Mouse (Mus musculus) layer of hippocampus, postnatal 14 days (tissue): ENCODE results near the gene Prss44. TPM values are rescaled to one million over a fixed set of nuclear protein-coding genes. Genes with fewer than 3 reads are reported as not detected.

Source experiments
- DNase-seq, 2 experiments: peaks; one replicate each; pipeline ENCODE4 v3.0.0; 2021 to 2022; ENCODE audit warnings: low spot score in 2 of 2, mixed read lengths in 1 of 2
- total RNA-seq, 2 experiments: library from RNA; stranded (reverse); gene quantifications; 2 replicates each; pipeline ENCODE4 v1.2.3; 2021

The Prss44 gene
- total RNA-seq, 2 experiments from 2014 or later = not detected

GRCm38 (mm10) chr9:110826390-110826789, 12.6 kb downstream of the Prss44 start, which contains the start of gene Prss43:
Prss43 (plus strand) TSS chr9:110826690.
- DNase-seq = no peak

GRCm38 (mm10) chr9:110833021-110833420, 19.2 kb downstream of the Prss44 start:
- no peak for DNase-seq

- DNase-seq = no peak
Measured at GRCm38 (mm10) chr9:110834411-110834810, 20.6 kb downstream of the Prss44 start, which contains the start of gene Prss45. Prss45 (plus strand) TSS chr9:110834588.

- no peak for DNase-seq
Measured at GRCm38 (mm10) chr9:110834961-110835360, 21.2 kb downstream of the Prss44 start.

GRCm38 (mm10) chr9:110836112-110836511, 22.3 kb downstream of the Prss44 start:
- DNase-seq = peak; percentile 19 to 49

- DNase-seq = no peak
Measured at GRCm38 (mm10) chr9:110840905-110841304, 27.1 kb downstream of the Prss44 start.

GRCm38 (mm10) chr9:110841438-110841837, 27.6 kb downstream of the Prss44 start:
- DNase-seq = no peak

GRCm38 (mm10) chr9:110844206-110844605, 30.4 kb downstream of the Prss44 start, which contains the start of gene Prss46:
Prss46 (plus strand) TSS chr9:110844506.
- no peak for DNase-seq

GRCm38 (mm10) chr9:110849162-110849561, 35.4 kb downstream of the Prss44 start:
- no peak for DNase-seq

GRCm38 (mm10) chr9:110855903-110856302, 42.1 kb downstream of the Prss44 start:
- DNase-seq = no peak

- DNase-seq = no peak
Measured at GRCm38 (mm10) chr9:110856920-110857319, 43.1 kb downstream of the Prss44 start.

GRCm38 (mm10) chr9:110857781-110858472, 44.1 kb downstream of the Prss44 start, which contains the start of gene Prss50:
Prss50 (plus strand) TSS chr9:110857967.
- DNase-seq = no peak

GRCm38 (mm10) chr9:110858523-110858922, 44.7 kb downstream of the Prss44 start:
- no peak for DNase-seq

GRCm38 (mm10) chr9:110858967-110859596, 45.3 kb downstream of the Prss44 start:
- DNase-seq = no peak

GRCm38 (mm10) chr9:110871030-110871429, 57.2 kb downstream of the Prss44 start:
- peak; percentile 60 to 77 for DNase-seq

Other genes starting within 250 kb of the Prss44 start
- 1 to 10 TPM; 2.1 to 2.6 TPM for gene Nradd, start 189.5 kb upstream of the Prss44 start, total RNA-seq
- 1 to 10 TPM; 7.8 to 9.4 TPM for gene Nbeal2, start 159.8 kb upstream of the Prss44 start, total RNA-seq
- 10 to 100 TPM; 40.1 to 47.1 TPM for gene Ccdc12, start 157.5 kb upstream of the Prss44 start, total RNA-seq
- not detected for gene Myl3, start 72.1 kb upstream of the Prss44 start, total RNA-seq
- gene Pth1r, start 66.8 kb upstream of the Prss44 start, total RNA-seq = 1 to 10 TPM; 5.6 to 6.5 TPM
- gene Prss42, start 15.8 kb upstream of the Prss44 start, total RNA-seq = not detected
- under 1 TPM; 0.21 to 0.55 TPM for gene Prss43, start 12.7 kb downstream of the Prss44 start, total RNA-seq
- gene Prss45, start 20.6 kb downstream of the Prss44 start, total RNA-seq = under 1 TPM; 0.31 to 0.65 TPM
- under 1 TPM in 1 of 2 experiments, not detected in 1; 0.31 TPM for gene Prss46, start 30.5 kb downstream of the Prss44 start, total RNA-seq
- gene Prss50, start 44.0 kb downstream of the Prss44 start, total RNA-seq = under 1 TPM in 1 of 2 experiments, not detected in 1; 0.36 TPM
- gene Als2cl, start 65.9 kb downstream of the Prss44 start, total RNA-seq = 10 to 100 TPM; 11.6 to 13.1 TPM
- gene Tmie, start 66.1 kb downstream of the Prss44 start, total RNA-seq = 1 to 10 TPM; 1.8 to 2.0 TPM
- not detected for gene Fam240a, start 102.9 kb downstream of the Prss44 start, total RNA-seq
- gene Tdgf1, start 132.2 kb downstream of the Prss44 start, total RNA-seq = under 1 TPM; 0.37 to 0.57 TPM
- 1 to 10 TPM; 2.0 to 2.6 TPM for gene Lrrc2, start 137.6 kb downstream of the Prss44 start, total RNA-seq
- gene Rtp3, start 176.6 kb downstream of the Prss44 start, total RNA-seq = under 1 TPM; 0.19 to 0.65 TPM
- under 1 TPM; 0.32 to 0.74 TPM for gene Ltf, start 205.3 kb downstream of the Prss44 start, total RNA-seq
- gene Ccrl2, start 243.5 kb downstream of the Prss44 start, total RNA-seq = 1 to 10 TPM in 1 of 2 experiments, under 1 TPM in 1; 0.92 to 1.8 TPM